Mouse (Mus musculus): ENCODE data around the gene Tmem132c.

Gene Tmem132c

DNA sequence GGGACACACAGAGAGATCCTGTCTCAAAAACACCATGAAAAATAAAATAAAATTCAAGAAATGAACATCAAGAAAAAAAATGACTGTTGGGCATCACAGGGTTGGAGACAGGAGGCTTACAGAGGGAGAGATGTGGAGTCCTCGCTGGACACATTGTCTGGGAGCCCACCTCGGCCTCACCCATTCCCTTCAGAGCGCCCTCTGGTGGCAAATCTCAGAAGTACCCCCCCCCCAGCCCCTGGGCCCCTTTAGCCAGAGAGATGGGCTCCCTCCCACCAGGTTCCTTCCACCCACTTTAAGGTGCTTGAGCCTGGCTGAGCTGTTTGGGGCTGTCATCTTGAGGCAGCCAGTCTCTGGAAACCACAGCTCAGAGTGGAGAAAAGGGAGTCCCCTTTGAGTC is 99.5 kb downstream of the Tmem132c start:
- in situ Hi-C loops (cut with MboI, MseI), result no loop called here

DNA sequence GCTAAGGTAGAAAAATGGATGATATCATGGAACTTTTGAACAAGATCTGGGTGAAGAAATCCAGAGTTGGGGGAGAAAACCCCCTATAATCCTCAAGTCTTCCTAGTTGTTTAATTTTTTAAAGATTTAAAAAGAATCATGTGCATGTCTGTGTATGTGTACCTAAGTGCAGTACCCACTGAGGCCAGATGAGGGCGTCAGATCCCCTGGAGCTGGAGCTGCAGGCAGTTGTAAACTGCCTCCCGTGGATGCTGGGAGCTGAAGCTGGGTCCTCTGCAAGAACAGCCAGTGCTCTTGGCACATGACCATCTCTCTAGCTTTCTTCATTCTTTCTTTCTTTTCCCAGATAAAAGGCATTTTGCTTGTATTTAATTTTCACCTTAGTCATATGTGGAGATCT is 103.1 kb downstream of the Tmem132c start:
- in situ Hi-C loops (cut with MboI, MseI), result no loop called here

DNA sequence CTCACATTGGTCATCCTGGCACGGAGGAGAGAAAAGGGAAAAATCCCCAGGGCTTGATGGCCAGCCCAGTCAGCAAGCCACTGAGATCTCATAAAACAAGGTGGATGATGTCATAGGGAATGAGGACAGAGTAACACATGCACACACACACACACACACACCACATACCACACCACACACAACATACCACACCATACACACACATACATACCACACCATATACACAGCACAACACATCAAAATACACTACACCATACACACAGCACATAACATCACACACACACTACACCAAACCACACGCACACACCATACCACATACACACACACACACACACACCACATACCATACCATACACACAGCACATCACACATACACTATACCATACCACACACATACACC is 104.8 kb downstream of the Tmem132c start:
- in situ Hi-C loops (cut with MboI, MseI), result no loop called here

DNA sequence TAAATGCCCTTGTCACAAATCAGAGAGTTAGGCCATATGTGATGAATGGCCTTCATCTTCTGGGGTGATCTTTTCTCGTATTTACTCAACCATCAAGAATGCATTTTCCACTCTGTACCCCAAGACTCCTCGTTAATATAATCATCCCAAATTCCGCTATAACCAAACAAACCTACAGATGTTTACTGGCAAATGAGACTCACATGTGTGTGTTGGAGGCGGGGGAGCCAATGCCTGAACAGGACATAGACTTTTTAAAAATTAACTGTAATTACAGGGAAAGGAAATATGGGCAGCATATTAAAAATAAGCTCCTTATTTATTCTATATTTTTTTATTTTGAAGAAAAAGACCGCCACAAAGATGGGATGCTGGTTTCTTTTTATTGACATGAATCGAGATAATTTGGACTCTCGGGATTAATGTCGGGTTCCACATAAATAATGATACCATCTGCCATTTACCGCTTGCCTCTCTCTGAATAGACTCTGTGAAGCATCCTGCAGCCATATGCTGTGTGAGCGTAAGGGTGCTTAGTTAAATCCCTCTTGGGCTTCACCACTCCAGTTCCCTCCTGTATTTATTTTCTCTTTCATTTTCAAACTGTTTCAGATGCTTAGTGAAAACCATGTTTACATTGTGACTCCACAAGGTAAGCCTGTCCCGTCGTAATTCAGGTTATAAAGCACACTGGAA is 105.6 kb downstream of the Tmem132c start:
- in situ Hi-C loops (cut with MboI, MseI), result no loop called here

DNA sequence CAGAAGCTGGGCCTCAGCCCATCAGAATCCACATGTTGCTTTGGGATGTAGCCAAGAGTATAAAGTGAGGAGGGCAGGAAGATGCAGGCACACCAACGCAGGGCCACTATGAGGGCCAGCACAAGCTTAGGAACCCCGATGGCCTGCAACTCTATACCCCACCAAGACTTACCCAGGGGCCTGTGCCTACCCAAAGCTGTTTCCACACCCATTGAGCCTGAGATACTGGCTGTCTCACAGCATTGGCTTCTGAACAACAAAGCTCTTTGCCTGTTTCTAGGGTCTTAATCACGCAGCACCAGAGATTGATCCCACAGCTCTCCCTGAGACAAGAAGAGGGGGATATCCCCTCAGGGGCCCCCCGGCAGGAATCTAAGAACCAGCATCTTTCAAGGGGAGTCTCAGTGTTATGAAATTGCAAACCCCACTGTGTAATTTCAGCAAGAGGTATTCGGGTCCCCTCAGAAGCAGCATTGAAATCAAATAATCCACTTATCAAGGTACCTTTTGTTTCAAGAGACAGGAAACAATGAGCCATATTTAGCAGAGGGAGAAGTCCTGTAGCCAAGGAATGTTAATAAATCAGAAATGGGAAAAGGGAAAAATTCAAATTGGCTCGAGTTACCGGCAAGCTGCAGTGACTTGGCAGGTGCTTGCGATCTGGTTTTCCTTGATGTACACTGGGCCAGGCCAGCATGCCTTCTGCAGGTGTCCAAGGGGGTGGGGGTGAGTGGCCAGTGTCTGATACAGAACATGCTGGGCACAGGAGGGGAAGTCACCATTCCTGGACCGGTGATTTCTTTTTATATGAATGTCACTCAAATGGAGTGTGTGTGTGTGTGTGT is 107.8 kb downstream of the Tmem132c start:
- in situ Hi-C loops (cut with MboI, MseI), result loop anchor here (25.0 kb wide), 1 partner anchor 1963 kb away; no protein-coding TSS in a partner anchor

DNA sequence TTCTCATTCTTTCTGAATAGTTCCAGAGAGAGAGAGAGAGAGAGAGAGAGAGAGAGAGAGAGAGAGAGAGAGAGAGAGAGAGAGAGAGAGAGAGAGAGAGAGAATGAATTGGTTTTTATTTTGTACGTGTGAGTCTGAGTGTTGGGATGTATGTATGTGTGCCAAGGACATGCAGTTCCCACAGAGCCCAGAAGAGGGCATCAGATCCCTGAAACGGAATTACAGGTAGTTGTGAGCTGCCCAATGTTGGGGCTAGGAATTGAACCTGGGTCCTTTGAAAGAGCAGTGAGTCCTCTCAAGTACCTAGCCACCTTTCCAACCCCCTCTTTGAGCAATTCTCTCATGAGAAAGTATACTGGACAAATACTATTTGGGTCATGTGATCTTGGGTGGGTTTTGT is 111.4 kb downstream of the Tmem132c start:
- in situ Hi-C loops (cut with MboI, MseI), result loop anchor here (25.0 kb wide), 1 partner anchor 1959 kb away; no protein-coding TSS in a partner anchor

DNA sequence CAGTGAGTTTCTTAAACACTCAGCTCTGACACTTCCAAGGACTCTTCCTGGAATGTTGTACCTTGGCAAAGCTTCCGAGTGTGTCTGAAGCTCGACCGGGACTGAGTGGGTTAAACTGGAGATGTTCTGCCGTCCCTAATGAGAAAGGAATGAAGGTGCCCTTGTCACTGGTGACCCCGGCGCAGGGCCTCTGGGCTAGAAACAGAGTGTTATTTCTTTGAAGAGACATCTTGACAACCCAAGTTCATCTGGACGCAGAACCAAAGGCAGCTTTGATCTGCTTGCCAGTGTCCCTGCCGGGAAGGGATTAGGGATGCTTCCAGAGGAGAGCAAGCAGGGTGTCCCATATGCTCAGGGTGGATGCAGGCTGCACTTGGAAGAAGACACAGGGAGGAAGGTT is 114.2 kb downstream of the Tmem132c start:
- in situ Hi-C loops (cut with MboI, MseI), result loop anchor here (25.0 kb wide), 1 partner anchor 1956 kb away; no protein-coding TSS in a partner anchor

DNA sequence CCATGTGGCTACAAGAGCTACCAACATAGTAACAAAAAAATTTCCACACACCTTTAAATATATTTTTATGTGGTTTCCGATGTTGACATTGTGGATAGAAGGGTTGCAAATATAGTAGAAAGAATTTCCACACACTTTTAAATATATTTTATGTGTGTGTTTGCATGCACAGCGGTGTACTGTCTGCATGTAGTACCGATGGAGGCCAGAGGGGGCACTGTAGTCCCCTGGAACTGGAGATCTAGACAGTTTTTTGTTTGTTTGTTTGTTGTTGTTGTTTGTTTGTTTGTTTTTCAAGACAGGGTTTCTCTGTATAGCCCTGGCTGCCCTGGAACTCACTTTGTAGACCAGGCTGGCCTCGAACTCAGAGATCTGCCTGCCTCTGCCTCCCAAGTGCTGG is 116.3 kb downstream of the Tmem132c start:
- in situ Hi-C loops (cut with MboI, MseI), result loop anchor here (25.0 kb wide), 1 partner anchor 1954 kb away; no protein-coding TSS in a partner anchor

DNA sequence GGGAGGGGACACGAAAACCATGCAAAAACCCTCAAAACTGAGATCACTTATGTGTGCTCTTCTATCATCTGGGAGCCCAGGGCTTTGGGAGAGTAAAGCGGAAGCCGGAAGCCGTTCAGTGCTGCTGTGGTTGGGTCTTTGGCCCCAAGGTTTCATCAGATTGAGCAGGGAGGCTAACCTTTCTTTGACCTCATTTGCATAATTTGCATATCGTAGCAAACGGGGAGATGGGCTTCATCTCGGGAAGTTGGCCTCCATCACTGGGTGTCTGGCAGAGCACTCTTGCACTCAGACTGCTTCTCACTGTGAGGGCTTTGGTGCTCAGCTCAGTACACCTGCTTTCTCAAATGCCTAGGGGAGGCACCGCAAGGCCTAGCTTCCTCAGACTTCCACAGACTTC is 119.5 kb downstream of the Tmem132c start:
- in situ Hi-C loops (cut with MboI, MseI), result loop anchor here (25.0 kb wide), 1 partner anchor 1951 kb away; no protein-coding TSS in a partner anchor

DNA sequence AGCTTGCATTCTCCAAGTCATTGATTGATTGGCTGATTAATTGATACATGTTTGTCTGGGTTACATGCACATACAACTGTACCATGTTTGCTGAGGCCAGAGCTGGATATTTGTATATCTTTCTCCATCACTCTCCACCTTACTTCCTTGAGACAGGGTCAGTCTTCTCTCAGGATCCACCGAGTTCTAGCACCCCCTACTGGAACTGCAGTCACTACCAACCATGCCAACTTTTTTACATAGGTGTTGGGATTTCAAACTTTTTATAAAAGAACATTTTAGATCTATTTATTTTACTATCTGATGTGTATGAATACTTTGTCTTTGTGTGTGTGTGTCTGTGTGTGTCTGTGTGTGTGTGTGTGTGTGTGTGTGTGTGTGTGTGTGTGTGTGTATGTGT is 123.5 kb downstream of the Tmem132c start:
- in situ Hi-C loops (cut with MboI, MseI), result loop anchor here (25.0 kb wide), 1 partner anchor 1947 kb away; no protein-coding TSS in a partner anchor

DNA sequence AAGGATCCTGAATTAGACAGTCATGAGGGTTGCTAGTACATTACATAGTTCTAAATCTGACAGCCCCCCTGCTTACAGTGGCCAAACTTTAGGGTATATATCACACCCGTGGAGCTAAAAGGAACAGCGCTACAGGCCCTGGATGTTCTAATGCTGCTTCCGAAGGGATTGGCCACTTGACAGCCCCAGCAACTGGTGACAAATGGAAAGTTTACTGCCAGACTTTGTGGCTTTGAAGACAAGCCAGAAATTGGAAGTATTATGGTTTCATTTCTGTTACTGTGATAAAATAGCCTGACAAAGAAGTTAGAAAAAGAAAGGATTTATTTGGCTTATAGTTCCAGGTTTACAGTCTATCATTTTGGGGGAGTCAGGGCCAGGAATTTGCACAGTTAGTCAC is 126.6 kb downstream of the Tmem132c start:
- in situ Hi-C loops (cut with MboI, MseI), result loop anchor here (25.0 kb wide), 1 partner anchor 1944 kb away; no protein-coding TSS in a partner anchor

DNA sequence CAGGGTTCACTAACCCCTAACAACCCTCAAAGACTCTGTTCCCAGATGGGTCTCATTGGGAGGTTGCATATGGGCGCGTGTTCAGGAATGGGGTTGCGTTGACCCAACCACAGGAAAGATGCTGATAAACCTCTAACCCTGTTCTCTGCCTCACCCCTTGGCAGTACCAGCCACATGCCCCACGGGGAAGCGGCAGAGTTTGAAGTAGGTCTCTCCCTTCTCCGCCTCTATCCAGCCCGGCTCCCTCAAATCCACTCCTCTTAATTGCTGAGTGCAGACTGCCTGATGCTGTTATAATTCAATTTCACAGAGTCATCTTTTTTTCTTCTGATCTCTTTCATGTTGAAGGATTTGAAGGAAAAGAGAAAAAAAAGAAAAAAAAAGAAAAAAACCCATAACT is 128.2 kb downstream of the Tmem132c start:
- in situ Hi-C loops (cut with MboI, MseI), result loop anchor here (25.0 kb wide), 1 partner anchor 1942 kb away; no protein-coding TSS in a partner anchor

DNA sequence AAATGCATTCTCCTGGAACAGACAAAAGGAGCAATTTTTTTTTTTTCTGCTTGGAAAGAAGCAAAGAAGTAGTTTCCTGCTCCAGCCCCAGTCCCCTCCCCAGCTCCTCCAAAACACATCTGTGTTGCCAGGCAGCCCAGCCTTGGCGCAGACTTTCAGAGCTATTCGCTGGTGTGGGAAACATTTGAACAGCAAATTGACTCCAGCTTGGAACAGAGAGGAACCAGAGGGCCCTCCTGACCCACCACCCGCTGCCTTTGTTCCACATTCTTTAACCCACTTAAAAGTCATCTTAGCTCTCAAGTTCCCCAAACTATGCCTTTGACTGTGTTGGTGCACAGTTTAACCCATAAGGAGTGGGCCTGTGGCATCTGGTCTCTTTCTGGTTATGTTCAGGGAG is 128.9 kb downstream of the Tmem132c start:
- in situ Hi-C loops (cut with MboI, MseI), result loop anchor here (25.0 kb wide), 1 partner anchor 1942 kb away; no protein-coding TSS in a partner anchor

DNA sequence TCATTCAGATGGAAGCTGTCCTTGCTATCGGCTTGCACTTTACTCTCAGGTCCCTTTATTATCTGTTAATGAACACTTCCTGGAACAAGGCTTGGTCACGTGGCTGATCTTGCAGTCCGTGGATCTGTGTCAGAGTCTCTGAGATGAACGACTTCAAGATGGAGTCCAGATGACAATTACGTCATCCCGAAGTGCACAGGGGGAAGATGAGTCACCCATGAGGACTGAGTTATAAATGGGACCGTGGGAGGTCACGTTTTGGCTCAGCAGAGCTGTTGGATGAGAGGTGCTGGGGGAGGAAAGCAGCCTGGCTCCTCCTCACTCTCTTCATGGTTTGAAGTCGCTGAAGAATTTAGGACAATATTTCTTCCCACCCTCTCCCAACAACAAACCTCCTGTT is 132.6 kb downstream of the Tmem132c start:
- in situ Hi-C loops (cut with MboI, MseI), result loop anchor here (25.0 kb wide), 1 partner anchor 1938 kb away; no protein-coding TSS in a partner anchor

DNA sequence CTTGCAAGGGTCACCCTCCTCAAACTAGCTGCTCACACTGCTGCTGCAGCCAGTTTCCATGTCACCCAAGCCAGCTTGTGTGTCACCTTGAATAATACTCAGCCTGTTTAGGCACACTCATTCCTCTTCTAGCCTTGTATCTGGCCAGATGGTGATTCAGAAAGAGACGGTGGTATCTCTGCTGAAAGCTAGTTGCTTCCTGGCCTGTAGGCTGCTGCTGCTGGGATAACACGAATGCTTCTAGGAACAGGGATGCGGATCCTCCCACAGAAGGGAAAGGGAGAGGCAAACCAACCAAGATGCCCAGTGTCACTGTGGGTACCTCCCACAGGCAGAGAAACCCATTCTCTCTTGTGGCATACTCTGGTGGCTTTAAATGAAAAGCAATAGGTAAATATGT is 134.0 kb downstream of the Tmem132c start:
- in situ Hi-C loops (cut with MboI, MseI), result no loop called here

DNA sequence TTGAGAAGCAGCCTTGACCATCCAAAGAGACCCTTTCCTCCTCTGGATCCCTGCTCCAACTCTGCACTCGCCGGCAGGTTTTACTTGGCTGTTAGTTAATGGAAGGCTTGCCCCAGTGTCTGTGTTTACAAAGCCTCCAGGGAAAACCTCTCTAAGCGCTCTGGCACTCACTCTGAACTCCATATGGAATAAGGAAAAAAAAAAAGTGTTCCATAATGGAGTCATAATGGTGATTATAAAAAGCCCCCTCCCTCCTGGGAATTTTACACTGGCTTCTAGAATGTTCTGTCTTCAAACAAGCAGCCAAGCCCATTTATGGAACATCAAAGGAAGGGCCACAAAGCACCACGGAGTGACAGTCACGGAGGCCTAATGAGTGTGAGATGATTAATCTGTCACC is 136.9 kb downstream of the Tmem132c start:
- in situ Hi-C loops (cut with MboI, MseI), result no loop called here

DNA sequence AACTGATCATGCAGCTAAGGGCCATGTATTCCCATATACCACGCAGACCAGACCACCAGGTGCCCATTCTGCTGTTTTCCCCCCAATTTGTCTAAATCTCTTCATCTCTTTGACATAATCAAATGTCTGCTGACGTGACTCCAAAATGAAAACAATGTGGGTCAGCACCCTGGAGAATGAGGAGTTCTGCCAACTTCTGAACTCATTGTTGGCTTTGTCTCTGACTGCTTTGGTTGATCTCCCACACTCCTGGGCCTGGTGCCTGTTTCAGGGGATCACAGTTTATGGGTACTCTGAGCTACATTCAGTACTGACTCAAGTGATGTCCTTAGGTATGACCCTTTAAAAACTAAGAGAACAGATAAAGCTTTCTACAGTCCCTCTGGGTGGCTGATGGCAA is 137.7 kb downstream of the Tmem132c start:
- in situ Hi-C loops (cut with MboI, MseI), result no loop called here

DNA sequence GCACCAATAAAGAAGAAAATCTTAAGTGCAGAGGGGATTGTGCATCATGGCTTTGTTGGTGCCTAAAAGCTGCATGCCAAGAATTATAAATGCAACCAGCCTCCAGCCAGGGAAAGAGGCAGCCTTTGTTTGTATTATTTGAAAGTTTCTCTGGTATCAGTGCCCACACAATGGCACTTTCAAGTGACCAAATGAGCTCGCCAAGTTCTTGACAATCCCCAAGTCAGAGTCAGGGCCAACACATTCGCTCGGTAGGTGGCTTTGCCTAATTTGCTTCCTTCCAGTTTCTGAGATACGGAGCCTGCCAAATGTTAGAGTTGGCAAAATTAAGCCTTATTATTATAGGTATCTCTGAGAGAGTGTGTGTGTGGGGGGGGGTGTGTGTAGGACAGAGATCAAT is 139.6 kb downstream of the Tmem132c start:
- in situ Hi-C loops (cut with MboI, MseI), result no loop called here

DNA sequence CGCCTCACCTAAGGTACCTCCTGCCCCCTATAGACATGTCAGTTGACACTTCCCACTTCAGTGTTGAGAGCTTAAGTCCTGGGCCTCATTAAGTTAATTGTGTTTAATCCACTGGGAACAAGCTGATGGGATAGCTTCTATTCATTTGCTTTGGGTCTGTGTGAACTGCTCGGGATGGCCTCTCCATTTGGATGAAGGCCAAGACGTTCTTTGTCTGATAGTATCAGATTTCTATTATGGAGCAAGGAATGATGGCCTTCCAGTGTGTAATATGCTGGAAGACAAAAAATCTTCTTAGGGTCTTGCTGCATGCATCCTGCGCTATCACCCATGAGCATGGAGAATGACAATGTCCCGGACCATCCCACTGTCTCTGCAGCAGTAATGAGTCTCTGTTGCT is 141.0 kb downstream of the Tmem132c start:
- in situ Hi-C loops (cut with MboI, MseI), result no loop called here

DNA sequence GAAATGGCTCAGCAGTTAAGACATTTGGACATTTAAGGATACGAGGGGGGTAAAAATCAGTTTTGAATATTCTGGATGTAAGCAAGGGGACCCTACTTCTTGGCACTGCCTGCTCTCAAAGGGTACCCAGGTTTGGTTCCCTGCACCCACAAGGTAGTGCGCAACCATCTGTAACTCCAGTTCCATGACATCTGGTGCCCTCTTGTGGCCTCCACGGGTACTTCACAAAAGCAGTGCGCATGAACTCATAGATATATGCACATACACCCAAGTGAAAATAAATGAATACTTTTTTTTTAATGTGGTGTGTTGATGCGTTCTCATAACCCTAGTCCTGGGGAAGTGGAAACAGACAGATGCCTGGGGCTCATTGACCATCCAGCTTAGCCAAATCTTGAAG is 149.6 kb downstream of the Tmem132c start:
- in situ Hi-C loops (cut with MboI, MseI), result no loop called here

DNA sequence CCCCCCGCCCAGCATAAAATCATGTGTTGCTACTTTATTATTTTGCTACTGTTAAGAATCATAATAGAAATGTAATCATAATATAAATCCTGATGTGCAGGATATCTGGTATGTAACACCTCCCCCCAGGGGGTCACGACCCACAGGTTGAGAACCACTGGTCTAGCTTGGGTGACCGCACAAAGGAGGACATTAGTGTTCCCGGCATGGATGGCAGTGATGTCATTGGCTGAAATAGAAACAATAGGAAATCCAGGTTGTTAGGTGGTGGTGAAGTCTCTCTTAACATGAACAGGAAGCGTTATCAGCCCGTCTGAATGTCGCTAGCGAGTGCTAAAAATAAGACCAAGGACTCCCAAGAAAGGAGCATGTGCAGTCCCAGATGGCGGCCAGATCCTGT is 155.3 kb downstream of the Tmem132c start:
- in situ Hi-C loops (cut with MboI, MseI), result no loop called here

DNA sequence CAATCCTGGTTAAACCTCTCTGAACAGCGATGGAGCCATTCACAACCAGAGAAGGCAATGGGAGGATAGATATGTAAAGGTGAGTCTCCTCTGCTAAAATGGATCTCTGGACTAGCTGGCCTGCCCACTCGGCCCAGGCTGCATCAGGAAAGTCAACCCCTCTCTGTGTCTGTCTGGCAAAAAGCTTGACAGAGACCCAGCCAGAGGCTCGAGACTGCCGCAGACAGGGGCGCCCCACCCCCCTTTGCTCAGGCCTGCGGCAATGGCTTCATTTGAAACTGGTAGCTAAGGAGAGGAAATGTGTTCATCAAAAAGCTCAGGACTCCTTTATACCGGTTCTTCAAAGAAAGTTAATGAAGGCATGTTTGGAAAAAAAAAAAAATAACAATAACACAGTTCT is 156.4 kb downstream of the Tmem132c start:
- in situ Hi-C loops (cut with MboI, MseI), result no loop called here

Measured in regulatory T cell (primary cell).